8 mouse cellular contexts compared by ENCODE assay signal in the genomic region with DNA sequence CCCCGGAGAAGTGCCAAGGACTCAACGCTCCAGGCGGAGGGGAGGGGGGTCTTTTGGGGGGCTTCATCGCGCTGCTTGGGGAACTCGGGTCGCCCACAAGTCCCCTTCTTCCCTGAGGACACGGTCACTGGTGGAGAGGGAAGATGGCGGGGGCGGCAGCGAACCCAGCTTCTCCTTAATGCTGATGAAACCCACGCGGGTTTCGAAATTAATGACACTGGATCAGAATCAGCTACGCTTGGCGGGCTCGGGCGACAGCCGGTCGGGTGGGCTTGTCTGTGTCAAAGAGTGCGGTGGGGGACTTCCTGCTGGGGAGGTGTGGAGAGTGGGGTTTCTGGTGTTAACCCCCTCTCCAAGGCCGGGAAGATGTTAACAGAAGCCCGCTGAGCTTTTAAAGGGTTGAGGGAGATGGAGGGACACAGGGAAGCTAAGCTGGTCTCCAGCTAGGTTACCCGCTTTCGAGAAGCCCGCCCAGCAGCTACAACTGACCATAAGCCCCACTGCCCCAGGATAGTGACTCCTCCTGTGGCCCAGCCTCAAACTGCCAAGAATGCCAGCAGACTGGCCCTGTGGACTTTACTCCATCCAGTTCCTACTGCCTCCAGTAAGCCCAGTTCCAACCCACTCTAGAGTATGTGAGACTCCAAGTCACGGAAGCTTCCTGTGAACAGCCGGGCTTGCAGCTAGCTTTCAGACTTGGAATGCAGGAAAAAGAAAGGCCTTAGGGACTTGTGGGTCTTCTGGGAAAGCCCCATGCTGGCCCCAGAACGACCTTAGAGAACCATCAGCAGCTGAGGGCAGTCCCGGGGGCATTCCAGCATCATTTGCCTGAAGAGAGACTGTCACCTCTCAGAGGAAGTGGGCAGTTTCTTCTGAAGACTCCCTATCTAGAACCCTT.
DNase-seq lines count a peak whose midpoint lies in the region; ATAC-seq lines count a peak whose summit lies in the region.

No protein-coding gene starts in this region.

- peak overlapping the region; percentile 32 for H3K4me3 ChIP-seq in forebrain, embryonic 14.5 days (ENCODE audit: low read depth, low read length)

- peak; percentile 1; the same call in 1 of the 2 replicates for ATAC-seq in forebrain, embryonic 14.5 days

- no peaks in the 10 kb centered on the region for H3K27me3 ChIP-seq in forebrain, embryonic 14.5 days (replicated peaks; ENCODE audit: control insufficient read depth, insufficient read depth, low read length)

- DNase-seq in adrenal gland, postnatal 10 days = peak; percentile 3
- no peak for DNase-seq in adrenal gland, postnatal 36 days
- DNase-seq in Muller cell, postnatal 12 days (ENCODE audit: inconsistent ontology term) = peak; percentile 22
- no peak for DNase-seq in forebrain, embryonic 14.5 days (ENCODE audit: low spot score)
- DNase-seq in kidney, adult 11 months = peak; percentile 31
- peak; percentile 17 for DNase-seq in lung, postnatal 10 days
- peak; percentile 19 to 67 for DNase-seq in spleen, postnatal 4 days (ENCODE audit: low spot score in 2 of 2)
- no peak for DNase-seq in left cerebral cortex, postnatal 25 days (ENCODE audit: low spot score in 2 of 2)

- H3K4me2 ChIP-seq in forebrain, embryonic 14.5 days (ENCODE audit: low read length) = peak overlapping the region; percentile 51

- peaks cover 8% of the 10 kb centered on the region for H3K4me1 ChIP-seq in forebrain, embryonic 14.5 days (ENCODE audit: control insufficient read depth, insufficient read depth, low read length)

- intact Hi-C loops in left cerebral cortex, postnatal 25 days (cut with DNase I) = loop anchor here (10.0 kb wide), 3 partner anchors 139 to 419 kb away; no protein-coding TSS in a partner anchor

- H3K9ac ChIP-seq in forebrain, embryonic 14.5 days (ENCODE audit: low read length) = peak overlapping the region; percentile 75

- no peaks in the 10 kb centered on the region for H3K9me3 ChIP-seq in forebrain, embryonic 14.5 days (replicated peaks; ENCODE audit: control insufficient read depth, low read length)

- peak overlapping the region; percentile 87 for H3K27ac ChIP-seq in forebrain, embryonic 14.5 days (ENCODE audit: low read depth, low read length)

- H3K36me3 ChIP-seq in forebrain, embryonic 14.5 days (ENCODE audit: control insufficient read depth, insufficient read depth, low read length) = no peaks in the 10 kb centered on the region

- WGBS in forebrain, embryonic 14.5 days = 31% methylated on average over 30 of the region's 30 CpGs

Comparison
In these comparisons a context has a peak if more than half of its experiments do, and no peak if none do; other contexts are left out.
1. DNase-seq: peak in adrenal gland, postnatal 10 days (single experiment), Muller cell, postnatal 12 days (single experiment), kidney, adult 11 months (single experiment), lung, postnatal 10 days (single experiment) and spleen, postnatal 4 days (2 of 2); none in adrenal gland, postnatal 36 days (0 of 2), forebrain, embryonic 14.5 days (single experiment) and left cerebral cortex, postnatal 25 days (0 of 2).